Mouse (Mus musculus): ENCODE results near the gene Glb1. TPM values are rescaled to one million over a fixed set of nuclear protein-coding genes. Genes with fewer than 3 reads are reported as not detected.
A peak's percentile ranks its signal among the peaks of the same experiment; 100 is the strongest.

The Glb1 gene
- total and polyA plus RNA-seq, 3 experiments = 7.0 to 15.7 TPM; not detected in 1

DNA sequence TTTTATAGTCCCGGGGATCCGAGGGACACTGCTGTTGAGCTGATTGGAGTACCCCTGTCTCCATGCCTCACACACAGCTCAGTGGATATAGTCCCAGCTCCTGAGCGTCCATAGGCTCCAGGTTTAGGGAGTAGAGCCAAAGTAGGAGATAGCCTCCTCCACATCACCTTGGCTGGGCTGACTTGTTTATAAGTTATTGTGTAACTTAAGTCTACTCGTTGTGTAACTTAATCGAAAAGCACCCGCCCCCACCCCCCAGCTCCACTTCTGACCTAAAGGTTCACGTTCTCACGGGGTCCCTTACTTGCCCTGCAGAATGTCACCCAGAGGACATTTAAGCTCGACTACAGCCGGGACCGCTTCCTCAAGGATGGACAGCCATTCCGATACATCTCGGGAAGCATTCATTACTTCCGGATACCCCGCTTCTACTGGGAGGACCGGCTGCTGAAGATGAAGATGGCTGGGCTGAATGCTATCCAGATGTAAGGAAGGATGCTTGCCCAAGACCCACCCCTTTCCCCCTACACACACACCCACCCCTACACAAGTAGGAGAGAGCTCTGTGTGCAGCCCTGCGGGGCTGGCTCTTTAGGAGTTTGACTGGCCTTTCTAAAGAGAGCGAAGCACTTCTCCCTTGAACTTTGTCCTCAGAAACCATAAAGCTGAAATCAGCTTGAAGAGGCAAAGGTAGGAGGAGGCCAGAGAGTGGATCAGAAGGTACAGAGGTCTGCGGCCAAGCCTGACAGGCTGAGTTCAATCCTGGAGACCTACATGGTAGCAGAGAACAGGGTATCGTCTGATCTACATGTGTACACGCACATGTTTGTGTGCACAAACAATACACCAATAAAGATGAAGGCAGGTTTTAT is 16.0 kb downstream of the Glb1 start:
- TF ChIP-seq ZKSCAN1 (IDR thresholded peaks at IDR 0.05; ENCODE audit: low read depth, low read length) = no peak
- TF ChIP-seq MEF2A (IDR thresholded peaks at IDR 0.05; ENCODE audit: extremely low read depth, insufficient replicate concordance, low read depth, low read length, poor library complexity, severe bottlenecking) = no peak
- TF ChIP-seq HCFC1 (IDR thresholded peaks at IDR 0.05; ENCODE audit: low read depth, low read length) = no peak
- TF ChIP-seq ZC3H11A (IDR thresholded peaks at IDR 0.05; ENCODE audit: low read depth, low read length) = no peak
- TF ChIP-seq NRF1 (IDR thresholded peaks at IDR 0.05; ENCODE audit: insufficient read depth, low read depth, low read length, poor library complexity, severe bottlenecking) = no peak
- Histone ChIP-seq H3K79me2 (ENCODE audit: control insufficient read depth, insufficient read depth, low read length, poor library complexity) (no peaks in the 10 kb centered on the region), H3K4me1 (ENCODE audit: control insufficient read depth in 1 of 2, insufficient read depth in 2 of 2, low read length in 2 of 2) (0 out of 4 replicates have a peak, but pooled peaks cover 0 to 3% of the 10 kb centered on the region in 2 experiments), H3K27ac (ENCODE audit: control insufficient read depth, low read depth, low read length) (no peak overlapping the region), H3K27me3 (ENCODE audit: control insufficient read depth in 1 of 2, insufficient read depth in 2 of 2, low read length in 2 of 2) (no peaks in the 10 kb centered on the region), H3K9ac (ENCODE audit: control insufficient read depth, low read depth, low read length, poor library complexity, severe bottlenecking) (no peak overlapping the region), H3K4me3 (ENCODE audit: control insufficient read depth in 1 of 2, insufficient read depth in 1 of 2, low read depth in 2 of 2, low read length in 2 of 2) (no peak overlapping the region), H3K36me3 (ENCODE audit: control insufficient read depth in 1 of 2, insufficient read depth in 2 of 2, low read length in 2 of 2) (no peaks in the 10 kb centered on the region; a peak in 2 of 4 replicates), H3K9me3 (replicated peaks; ENCODE audit: insufficient read depth, low read length) (no peaks in the 10 kb centered on the region)
- DNase-seq (ENCODE audit: low read depth, low spot score) = no peak

DNA sequence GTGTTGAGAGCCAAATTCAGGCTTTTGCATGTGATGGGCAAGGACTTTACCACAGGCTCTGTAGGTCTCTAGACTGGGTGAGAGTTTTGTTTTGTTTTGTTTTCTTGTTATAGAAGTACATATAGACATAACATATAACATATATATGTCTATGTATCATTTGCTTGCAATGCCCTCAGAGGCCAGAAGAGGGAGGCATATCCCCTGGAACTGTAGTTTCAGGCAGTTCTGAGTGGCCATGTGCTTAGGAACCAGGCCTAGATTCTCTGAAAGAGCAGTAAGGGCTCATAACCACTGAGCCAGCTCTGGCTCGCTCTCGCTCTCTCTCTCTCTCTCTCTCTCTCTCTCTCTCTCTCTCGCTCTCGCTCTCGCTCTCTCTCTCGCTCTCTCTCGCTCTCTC is 17.3 kb downstream of the Glb1 start:
- H3K9me3 ChIP-seq (replicated peaks; ENCODE audit: insufficient read depth, low read length) = no peaks in the 10 kb centered on the region
- H3K79me2 ChIP-seq (ENCODE audit: control insufficient read depth, insufficient read depth, low read length, poor library complexity) = no peaks in the 10 kb centered on the region
- no peak overlapping the region for H3K4me3 ChIP-seq (ENCODE audit: control insufficient read depth in 1 of 2, insufficient read depth in 1 of 2, low read depth in 2 of 2, low read length in 2 of 2)
- H3K36me3 ChIP-seq (ENCODE audit: control insufficient read depth in 1 of 2, insufficient read depth in 2 of 2, low read length in 2 of 2) = no peaks in the 10 kb centered on the region; a peak in 2 of 4 replicates
- DNase-seq (ENCODE audit: low read depth, low spot score) = peak; percentile 85
- 0 out of 4 replicates have a peak, but pooled peaks cover 0 to 3% of the 10 kb centered on the region in 2 experiments for H3K4me1 ChIP-seq (ENCODE audit: control insufficient read depth in 1 of 2, insufficient read depth in 2 of 2, low read length in 2 of 2)
- H3K27me3 ChIP-seq (ENCODE audit: control insufficient read depth in 1 of 2, insufficient read depth in 2 of 2, low read length in 2 of 2) = no peaks in the 10 kb centered on the region
- no peak overlapping the region for H3K9ac ChIP-seq (ENCODE audit: control insufficient read depth, low read depth, low read length, poor library complexity, severe bottlenecking)
- no peak overlapping the region for H3K27ac ChIP-seq (ENCODE audit: control insufficient read depth, low read depth, low read length)
- TF ChIP-seq ZMIZ1 (IDR thresholded peaks at IDR 0.05; ENCODE audit: low read depth, low read length) = no peak
- TF ChIP-seq MAX (IDR thresholded peaks at IDR 0.05; ENCODE audit: low read length) = peak; percentile 82
- TF ChIP-seq POLR2AphosphoS2 (IDR thresholded peaks at IDR 0.05; ENCODE audit: low read length) = no peak
- no peak for TF ChIP-seq E2F4 (IDR thresholded peaks at IDR 0.05; ENCODE audit: borderline replicate concordance, low read depth, low read length)
- TF ChIP-seq TCF12 (IDR thresholded peaks at IDR 0.05; ENCODE audit: low read depth, low read length) = no peak
- no peak for TF ChIP-seq CHD1 (IDR thresholded peaks at IDR 0.05; ENCODE audit: low read depth, low read length)
- no peak for TF ChIP-seq MXI1 (IDR thresholded peaks at IDR 0.05; ENCODE audit: low read depth, low read length)
- TF ChIP-seq EP300 (IDR thresholded peaks at IDR 0.05; ENCODE audit: low read depth in 1 of 2, low read length in 2 of 2) = no peak
- no peak for TF ChIP-seq ETS1 (IDR thresholded peaks at IDR 0.05; ENCODE audit: low read depth, low read length)
- TF ChIP-seq ZKSCAN1 (IDR thresholded peaks at IDR 0.05; ENCODE audit: low read depth, low read length) = no peak
- TF ChIP-seq POLR2AphosphoS5 (IDR thresholded peaks at IDR 0.05; ENCODE audit: borderline replicate concordance, low read depth, low read length) = no peak
- TF ChIP-seq MAFK (IDR thresholded peaks at IDR 0.05; ENCODE audit: borderline replicate concordance, low read depth, low read length) = no peak
- TF ChIP-seq BHLHE40 (IDR thresholded peaks at IDR 0.05; ENCODE audit: borderline replicate concordance, low read depth, low read length) = no peak
- peak; percentile 62 to 83 (median 71) for TF ChIP-seq CTCF (IDR thresholded peaks at IDR 0.05 in 2 of 3, conservative IDR thresholded peaks at IDR 0.05 in 1 of 3; ENCODE audit: control insufficient read depth in 1 of 3, insufficient read depth in 1 of 3, low read depth in 2 of 3, low read length in 3 of 3, poor library complexity in 1 of 3, severe bottlenecking in 1 of 3)
- TF ChIP-seq RAD21 (IDR thresholded peaks at IDR 0.05; ENCODE audit: low read depth, low read length) = peak; percentile 80
- TF ChIP-seq USF1 (IDR thresholded peaks at IDR 0.05; ENCODE audit: low read depth, low read length) = no peak
- TF ChIP-seq ZC3H11A (IDR thresholded peaks at IDR 0.05; ENCODE audit: low read depth, low read length) = peak; percentile 13; the same call in 1 of the 2 replicates
- TF ChIP-seq POLR2A (IDR thresholded peaks at IDR 0.05; ENCODE audit: control insufficient read depth in 1 of 2, insufficient read depth in 1 of 2, low read depth in 1 of 2, low read length in 2 of 2, poor library complexity in 1 of 2) = no peak
- no peak for TF ChIP-seq MEF2A (IDR thresholded peaks at IDR 0.05; ENCODE audit: extremely low read depth, insufficient replicate concordance, low read depth, low read length, poor library complexity, severe bottlenecking)
- TF ChIP-seq GATA1 (IDR thresholded peaks at IDR 0.05; ENCODE audit: low read depth, low read length) = no peak
- peak; percentile 98 for TF ChIP-seq MYC (IDR thresholded peaks at IDR 0.05; ENCODE audit: low read depth, low read length)
- TF ChIP-seq SIN3A (IDR thresholded peaks at IDR 0.05; ENCODE audit: low read length) = no peak
- no peak for TF ChIP-seq ZNF384 (IDR thresholded peaks at IDR 0.05; ENCODE audit: low read depth, low read length)
- peak; percentile 74 for TF ChIP-seq SMC3 (IDR thresholded peaks at IDR 0.05; ENCODE audit: low read depth, low read length)
- TF ChIP-seq UBTF (IDR thresholded peaks at IDR 0.05; ENCODE audit: borderline replicate concordance, insufficient read depth, low read depth, low read length) = no peak
- TF ChIP-seq JUND (IDR thresholded peaks at IDR 0.05; ENCODE audit: low read depth, low read length) = no peak
- no peak for TF ChIP-seq CHD2 (IDR thresholded peaks at IDR 0.05; ENCODE audit: low read length)

All from MEL (cell line).